Mouse (Mus musculus) heart, embryonic 12.5 days (tissue): Measurements from ENCODE around the gene Nme3. TPM values are rescaled to one million over a fixed set of nuclear protein-coding genes. Genes with fewer than 3 reads are reported as not detected.

Source experiments
- ATAC-seq: fragments of 200-750 bp; cut with Nextera tagmentation; 2 replicates; pipeline ENCODE4 v1.8.0; 2017; ENCODE audit warnings: moderate TSS enrichment, moderate library complexity; ENCODE audit not compliant: insufficient number of reproducible peaks, low FRiP score
- H3K27ac ChIP-seq: fragments of 300-500 bp; sonication (generic); 2 replicates; pipeline ENCODE4 v1.5.1; 2016; ENCODE audit warnings: mild to moderate bottlenecking, moderate library complexity; ENCODE audit not compliant: poor library complexity, severe bottlenecking
- H3K27me3 ChIP-seq: fragments of 300-500 bp; sonication (generic); replicated peaks from 2 replicates; pipeline ENCODE4 v1.6.1; 2016; ENCODE audit warnings: mild to moderate bottlenecking, moderate library complexity
- H3K36me3 ChIP-seq: fragments of 300-500 bp; sonication (generic); 2 replicates; pipeline ENCODE4 v1.6.1; 2016; ENCODE audit warnings: mild to moderate bottlenecking, moderate library complexity
- H3K4me1 ChIP-seq: fragments of 300-500 bp; sonication (generic); replicated peaks from 2 replicates; pipeline ENCODE4 v1.6.1; 2016; ENCODE audit warnings: mild to moderate bottlenecking
- H3K4me2 ChIP-seq: fragments of 300-500 bp; sonication (generic); 2 replicates; pipeline ENCODE4 v1.6.1; 2016; ENCODE audit warnings: mild to moderate bottlenecking, moderate library complexity
- H3K4me3 ChIP-seq: fragments of 300-500 bp; sonication (generic); 2 replicates; pipeline ENCODE4 v1.5.1; 2016; ENCODE audit warnings: mild to moderate bottlenecking
- H3K9ac ChIP-seq: fragments of 300-500 bp; sonication (generic); 2 replicates; pipeline ENCODE4 v1.6.1; 2016; ENCODE audit warnings: mild to moderate bottlenecking, moderate library complexity
- H3K9me3 ChIP-seq: fragments of 300-500 bp; sonication (generic); replicated peaks from 2 replicates; pipeline ENCODE4 v1.6.1; 2016; ENCODE audit warnings: mild to moderate bottlenecking, moderate library complexity
- WGBS: fragments of 180-500 bp; shearing (Covaris S2); methylation state at CpG from one replicate; pipeline ENCODE4 v1.1.7; 2016; 5-methylcytosine and 5-hydroxymethylcytosine counted together
- polyA plus RNA-seq: library from polyadenylated mRNA; unstranded; fragments of >200 nt; fragmentation: Nextera tagmentation; extraction: Ambion mirVana; gene quantifications from 2 replicates; pipeline ENCODE4 v1.2.1, GENCODE M21; 2016

Nme3 gene
- polyA plus RNA-seq, 1 experiment from 2014 or later, result 34.5 TPM

DNA sequence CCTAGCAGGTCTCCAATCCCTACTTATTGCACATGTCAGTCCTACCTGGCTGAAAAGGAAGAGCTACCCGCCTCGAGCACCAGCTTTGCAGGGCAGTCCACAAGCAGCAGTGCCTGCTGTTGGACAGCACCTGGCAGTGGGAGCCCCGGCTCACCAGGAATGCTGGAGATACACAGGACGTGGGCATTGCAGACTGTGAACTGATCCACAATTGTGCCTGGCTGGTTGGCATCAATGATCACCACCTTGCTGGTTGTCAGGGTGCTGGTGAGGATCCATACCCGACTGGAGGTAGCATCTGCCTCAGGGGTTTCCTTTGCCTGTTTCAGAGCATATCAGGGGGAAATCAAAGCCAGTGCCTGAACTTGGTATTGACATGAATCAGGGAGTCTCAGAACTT is 5.8 kb downstream of the Nme3 start:
- Histone ChIP-seq H3K4me2 (no peak overlapping the region), H3K4me1 (peaks cover 22% of the 10 kb centered on the region), H3K9me3 (no peaks in the 10 kb centered on the region), H3K36me3 (peaks cover 100% of the 10 kb centered on the region), H3K27ac (no peak overlapping the region), H3K9ac (no peak overlapping the region), H3K4me3 (no peak overlapping the region), H3K27me3 (no peaks in the 10 kb centered on the region)
- ATAC-seq, result no peak
- 90% methylated on average over 5 of the region's 5 CpGs for WGBS

DNA sequence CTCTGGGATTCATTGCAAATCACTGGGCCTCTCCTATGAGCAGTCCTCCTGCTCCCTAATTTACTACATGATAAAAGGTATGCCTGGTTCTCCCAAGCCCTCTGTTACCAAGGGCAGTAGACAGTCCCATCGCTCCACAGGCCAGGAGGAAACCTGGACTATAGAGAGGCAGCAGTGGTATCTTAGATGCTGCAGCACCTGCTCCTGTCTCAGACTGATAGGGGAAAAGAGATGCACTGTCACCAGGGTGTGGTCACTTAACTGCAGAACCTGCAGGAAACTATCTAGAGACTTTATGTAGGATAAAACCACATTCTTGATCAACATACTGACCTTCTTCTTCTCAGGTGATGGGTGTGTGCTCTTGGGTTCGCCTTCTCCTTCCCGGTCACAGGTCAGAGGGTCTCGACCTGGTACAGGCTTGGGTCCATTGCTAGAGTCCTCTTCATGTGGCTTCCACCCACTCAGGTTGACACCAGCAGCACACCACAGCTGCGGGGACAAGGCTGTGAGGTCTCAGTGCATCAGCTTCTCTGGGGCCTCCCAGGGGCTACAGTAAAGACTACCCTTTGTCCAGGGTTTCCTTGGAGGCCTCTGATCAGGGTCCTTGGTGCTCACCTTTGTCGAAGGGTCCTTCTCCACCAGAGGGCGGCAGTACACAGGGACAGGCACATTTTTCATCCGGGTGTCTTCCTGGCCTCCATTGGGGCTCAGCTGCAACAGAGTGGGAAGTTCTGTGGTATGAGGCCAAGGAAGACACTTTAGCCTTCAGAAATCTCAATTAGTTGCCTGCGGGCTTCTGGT is 6.6 kb downstream of the Nme3 start:
- peak; percentile 89 for ATAC-seq
- WGBS, result 68% methylated on average over 9 of the region's 9 CpGs
- Histone ChIP-seq H3K27ac (no peak overlapping the region), H3K4me3 (no peak overlapping the region), H3K27me3 (no peaks in the 10 kb centered on the region), H3K4me1 (peaks cover 15% of the 10 kb centered on the region), H3K36me3 (peaks cover 100% of the 10 kb centered on the region), H3K4me2 (0 out of 2 replicates have a peak overlapping the region, but pooled peaks have one; percentile 12), H3K9me3 (no peaks in the 10 kb centered on the region), H3K9ac (no peak overlapping the region)

DNA sequence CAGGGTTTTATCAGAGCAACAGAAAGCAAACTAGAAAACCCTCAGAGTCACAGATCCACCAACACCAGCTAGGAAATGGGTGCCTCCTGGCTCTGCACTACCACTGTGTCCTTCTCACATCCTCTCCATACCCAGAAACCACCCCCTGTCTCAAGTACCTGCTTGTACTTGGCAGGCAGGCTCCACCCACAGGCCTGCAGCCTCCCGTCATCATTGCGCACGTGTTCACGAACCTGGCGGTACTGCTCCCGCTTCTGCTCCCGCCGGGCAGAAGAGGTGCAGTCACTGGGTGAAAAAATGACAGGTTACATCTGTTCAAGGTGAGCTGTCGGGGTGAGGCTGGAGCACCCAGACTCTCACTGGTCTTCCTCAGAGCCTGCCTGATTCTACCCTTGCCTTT is 7.5 kb downstream of the Nme3 start:
- Histone ChIP-seq H3K4me3 (no peak overlapping the region), H3K9me3 (no peaks in the 10 kb centered on the region), H3K36me3 (peaks cover 100% of the 10 kb centered on the region), H3K4me1 (peaks cover 9% of the 10 kb centered on the region), H3K9ac (no peak overlapping the region), H3K4me2 (no peak overlapping the region), H3K27me3 (no peaks in the 10 kb centered on the region), H3K27ac (no peak overlapping the region)
- no peak for ATAC-seq
- 85% methylated on average over 9 of the region's 9 CpGs for WGBS

DNA sequence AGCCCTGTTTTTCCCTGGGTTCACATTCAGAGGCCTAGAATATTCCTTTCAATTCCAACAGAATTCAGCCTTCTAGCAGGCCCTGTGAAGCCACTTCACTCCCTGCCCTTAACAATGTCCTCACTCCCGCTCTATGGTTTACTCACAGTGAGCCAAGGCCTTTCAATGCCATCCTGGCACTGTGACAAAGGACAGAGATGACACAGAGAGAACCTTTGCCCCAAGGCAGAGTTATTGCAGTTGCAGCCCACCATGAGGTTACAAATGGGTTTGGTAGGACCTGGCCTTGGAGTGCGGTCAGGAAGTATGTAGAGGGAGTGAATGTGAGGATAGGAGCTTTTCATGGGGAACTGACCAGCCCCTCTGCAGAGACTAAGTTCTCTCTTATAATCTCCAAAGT is 11.3 kb downstream of the Nme3 start:
- ATAC-seq, result no peak
- H3K27ac ChIP-seq, result no peak overlapping the region
- H3K9ac ChIP-seq, result no peak overlapping the region
- H3K4me1 ChIP-seq, result no peaks in the 10 kb centered on the region
- H3K4me2 ChIP-seq, result no peak overlapping the region
- no peaks in the 10 kb centered on the region for H3K27me3 ChIP-seq
- no peak overlapping the region for H3K4me3 ChIP-seq
- peaks cover 100% of the 10 kb centered on the region for H3K36me3 ChIP-seq
- no peaks in the 10 kb centered on the region for H3K9me3 ChIP-seq
- WGBS, result 92% methylated on average over 2 of the region's 2 CpGs

DNA sequence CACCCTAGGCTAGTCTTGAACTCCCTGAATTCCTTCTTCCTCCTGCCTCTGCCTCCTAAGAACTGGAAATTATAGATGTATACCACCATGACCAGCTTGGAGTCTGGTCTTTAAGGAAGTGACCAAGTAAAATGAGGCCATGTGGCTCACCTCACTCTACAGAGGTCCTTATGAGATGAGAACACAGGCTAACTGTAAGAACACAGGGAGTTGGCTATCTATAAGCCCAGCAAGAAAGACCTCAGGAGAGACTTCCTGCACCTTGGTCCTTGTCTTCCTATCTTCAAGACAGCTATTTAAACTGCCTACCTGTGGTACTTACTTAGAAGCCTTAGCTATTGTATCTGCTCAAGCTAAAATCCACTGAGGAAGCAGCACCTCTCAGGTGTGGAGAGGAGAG is 17.7 kb downstream of the Nme3 start:
- no peaks in the 10 kb centered on the region for H3K27me3 ChIP-seq

DNA sequence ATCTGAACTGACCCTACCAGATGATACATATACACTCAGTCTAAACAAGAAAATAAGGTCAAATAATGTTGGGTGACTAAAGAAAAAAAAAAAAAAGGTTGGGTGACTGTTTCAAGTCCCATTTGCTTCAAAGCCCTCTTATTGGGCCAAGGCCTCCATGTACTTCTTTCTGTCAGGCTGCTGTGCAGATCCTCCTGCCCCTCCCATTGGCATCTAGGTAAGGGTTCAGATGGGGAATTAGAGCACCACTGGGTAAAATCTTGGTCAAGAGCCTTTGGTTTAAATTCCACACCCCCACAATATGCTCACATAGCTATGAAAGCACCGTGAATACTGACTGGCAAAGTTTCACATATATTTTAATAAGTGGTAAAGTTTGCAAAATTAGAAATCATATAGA is 26.9 kb downstream of the Nme3 start:
- Histone ChIP-seq H3K36me3 (peaks cover 98% of the 10 kb centered on the region), H3K9me3 (no peaks in the 10 kb centered on the region), H3K4me1 (no peaks in the 10 kb centered on the region), H3K27me3 (no peaks in the 10 kb centered on the region), H3K9ac (no peak overlapping the region), H3K27ac (no peak overlapping the region), H3K4me2 (no peak overlapping the region), H3K4me3 (no peak overlapping the region)
- ATAC-seq, result no peak
- 89% methylated on average over 1 of the region's 1 CpGs for WGBS

More for the DNA sequence above, 17.7 kb downstream of the Nme3 start:
- Histone ChIP-seq H3K4me1 (no peaks in the 10 kb centered on the region), H3K9ac (no peak overlapping the region), H3K4me2 (no peak overlapping the region), H3K36me3 (peaks cover 98% of the 10 kb centered on the region), H3K4me3 (no peak overlapping the region), H3K9me3 (no peaks in the 10 kb centered on the region), H3K27ac (no peak overlapping the region)
- no peak for ATAC-seq

DNA sequence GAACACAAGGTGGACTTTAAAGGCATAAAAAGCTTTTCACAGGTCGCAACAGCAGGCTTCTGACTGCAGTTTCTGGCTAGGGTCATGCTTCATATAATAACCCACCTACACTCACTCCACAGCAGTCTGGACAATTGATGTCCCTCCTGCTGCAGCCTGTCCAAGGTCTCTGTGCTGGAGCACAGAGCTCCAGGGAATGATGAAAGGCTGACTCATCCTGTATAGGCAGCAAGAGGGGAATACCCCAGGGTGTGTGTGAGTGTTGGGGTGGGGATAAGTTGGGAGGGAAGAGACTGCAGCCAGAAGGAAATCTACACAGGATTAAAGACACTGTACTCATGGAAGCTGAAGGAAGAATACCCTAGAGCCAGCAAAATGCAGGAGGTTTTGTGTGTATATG is 33.2 kb downstream of the Nme3 start:
- no peaks in the 10 kb centered on the region for H3K9me3 ChIP-seq
- no peak overlapping the region for H3K4me2 ChIP-seq
- no peak for ATAC-seq
- H3K9ac ChIP-seq, result no peak overlapping the region
- peaks cover 21% of the 10 kb centered on the region for H3K4me1 ChIP-seq
- no peaks in the 10 kb centered on the region for H3K27me3 ChIP-seq
- peaks cover 52% of the 10 kb centered on the region for H3K36me3 ChIP-seq
- H3K4me3 ChIP-seq, result no peak overlapping the region
- H3K27ac ChIP-seq, result no peak overlapping the region
- 77% methylated on average over 1 of the region's 1 CpGs for whole genome bisulfite sequencing

DNA sequence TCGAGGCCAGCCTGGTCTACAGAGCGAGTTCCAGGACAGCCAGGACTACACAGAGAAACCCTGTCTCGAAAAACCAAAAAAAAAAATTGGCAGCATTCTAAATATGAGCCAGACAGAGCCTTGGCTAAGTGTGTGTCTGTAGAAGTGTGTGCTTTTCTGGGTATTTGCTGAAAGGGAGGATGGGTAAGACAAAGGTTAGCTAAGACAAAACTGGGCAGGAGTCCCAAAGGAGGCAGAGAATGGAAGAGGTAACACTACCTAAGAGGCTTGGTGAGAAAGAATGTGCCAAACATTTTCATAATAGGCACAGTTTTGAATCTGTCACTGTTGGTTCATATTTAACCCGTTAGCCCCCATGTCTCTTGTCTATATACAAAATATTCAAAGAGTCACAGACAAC is 36.1 kb downstream of the Nme3 start:
- Histone ChIP-seq H3K36me3 (peaks cover 22% of the 10 kb centered on the region), H3K27ac (no peak overlapping the region), H3K9ac (no peak overlapping the region), H3K4me3 (no peak overlapping the region), H3K27me3 (no peaks in the 10 kb centered on the region), H3K4me1 (peaks cover 35% of the 10 kb centered on the region), H3K4me2 (no peak overlapping the region), H3K9me3 (no peaks in the 10 kb centered on the region)
- 93% methylated on average over 4 of the region's 4 CpGs for WGBS
- no peak for ATAC-seq

DNA sequence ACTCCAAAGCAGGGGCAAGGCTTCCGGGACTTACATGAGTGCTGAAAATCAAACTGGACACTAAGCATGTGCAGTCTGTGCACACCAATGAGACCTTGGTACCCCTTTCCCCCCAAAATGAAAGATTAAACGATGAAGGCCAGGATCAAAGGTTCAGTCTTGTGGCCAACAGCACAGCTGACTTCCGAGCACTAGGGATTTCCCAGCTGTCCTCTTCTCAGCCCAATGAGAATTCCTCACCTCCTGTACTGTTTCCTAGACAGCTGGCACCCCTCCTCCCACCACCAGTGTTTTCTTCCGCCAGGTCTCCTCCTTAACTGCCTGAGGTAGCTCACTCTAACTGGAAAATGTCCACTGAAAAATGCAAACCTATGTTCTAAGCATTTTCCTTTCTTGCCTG is 36.9 kb downstream of the Nme3 start:
- Histone ChIP-seq H3K4me3 (no peak overlapping the region), H3K27me3 (no peaks in the 10 kb centered on the region)
- ATAC-seq, result no peak

DNA sequence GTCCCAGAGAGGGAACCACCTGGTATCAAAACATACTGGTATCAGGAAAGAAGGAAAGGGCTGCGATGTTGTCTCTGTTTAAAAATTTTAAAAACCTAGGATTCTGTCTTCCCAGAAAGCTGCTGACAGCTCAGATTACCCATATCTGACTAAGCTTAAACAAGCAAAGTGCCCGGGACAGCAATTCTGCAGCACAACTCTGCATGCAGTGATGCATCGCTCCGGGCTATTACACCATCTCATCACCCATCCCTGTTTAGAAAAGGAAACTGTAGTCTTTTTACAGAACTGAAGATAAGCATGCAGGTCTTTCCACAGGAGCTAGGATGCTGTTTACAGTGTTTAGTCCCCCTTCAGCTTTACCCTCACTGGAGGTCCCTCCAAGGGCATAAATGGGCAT is 38.6 kb downstream of the Nme3 start:
- peaks cover 8% of the 10 kb centered on the region for H3K36me3 ChIP-seq
- H3K4me3 ChIP-seq, result peak overlapping the region; percentile 66
- H3K4me1 ChIP-seq, result peaks cover 28% of the 10 kb centered on the region
- H3K9ac ChIP-seq, result peak overlapping the region; percentile 85
- ATAC-seq, result no peak
- no peaks in the 10 kb centered on the region for H3K9me3 ChIP-seq
- peak overlapping the region; percentile 75 for H3K4me2 ChIP-seq
- 30% methylated on average over 4 of the region's 4 CpGs for WGBS
- H3K27me3 ChIP-seq, result no peaks in the 10 kb centered on the region
- H3K27ac ChIP-seq, result no peak overlapping the region

More for the DNA sequence above, 36.9 kb downstream of the Nme3 start:
- Histone ChIP-seq H3K9me3 (no peaks in the 10 kb centered on the region), H3K4me2 (no peak overlapping the region), H3K27ac (no peak overlapping the region), H3K9ac (no peak overlapping the region), H3K36me3 (peaks cover 16% of the 10 kb centered on the region), H3K4me1 (peaks cover 35% of the 10 kb centered on the region)
- 77% methylated on average over 4 of the region's 4 CpGs for WGBS

DNA sequence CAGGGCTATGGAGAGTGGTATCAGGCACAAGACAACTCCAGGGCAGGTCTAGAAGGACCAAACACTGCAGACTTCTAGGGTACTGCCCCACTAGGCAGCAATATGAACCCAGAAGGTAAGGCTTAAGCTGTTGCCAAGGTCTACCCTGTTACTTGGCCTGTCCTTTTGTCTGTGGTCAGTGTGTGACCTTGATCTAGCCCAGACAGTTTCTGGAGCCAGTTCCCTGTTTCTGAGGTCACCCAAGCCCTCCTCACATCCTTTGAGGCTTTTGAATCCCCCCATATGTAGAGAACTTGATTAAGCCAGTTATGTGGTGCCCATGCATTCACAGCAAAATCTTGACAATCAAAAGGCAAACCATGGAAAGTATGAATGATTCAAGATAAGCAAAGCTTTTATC is 39.4 kb downstream of the Nme3 start:
- no peaks in the 10 kb centered on the region for H3K27me3 ChIP-seq
- peak overlapping the region; percentile 75 for H3K4me2 ChIP-seq
- peaks cover 28% of the 10 kb centered on the region for H3K4me1 ChIP-seq
- no peaks in the 10 kb centered on the region for H3K9me3 ChIP-seq
- H3K9ac ChIP-seq, result peak overlapping the region; percentile 85
- H3K36me3 ChIP-seq, result peaks cover 8% of the 10 kb centered on the region
- no peak for ATAC-seq
- peak overlapping the region; percentile 66 for H3K4me3 ChIP-seq
- no peak overlapping the region for H3K27ac ChIP-seq
